Mouse (Mus musculus) frontal cortex, adult (tissue): ENCODE results near the gene Grpel1.

Experiments
- ATAC-seq: cut with Nextera tagmentation; 2 replicates; pipeline ENCODE4 v1.9.2; 2017; ENCODE audit warnings: mild to moderate bottlenecking, moderate library complexity, mixed read lengths; ENCODE audit not compliant: low TSS enrichment

Grpel1 gene

GRCm38 (mm10) chr5:36464709-36465661 is at the start of gene Grpel1:
TSS of gene Grpel1 (plus strand) at chr5:36464998.
- peak; percentile 94 for ATAC-seq

- no peak for ATAC-seq
These were observed 44.9 kb upstream of the Grpel1 start for GRCm38 (mm10) chr5:36419861-36420260.

GRCm38 (mm10) chr5:36422689-36423088 is 42.1 kb upstream of the Grpel1 start:
- no peak for ATAC-seq

- no peak for ATAC-seq
These were observed 40.1 kb upstream of the Grpel1 start for GRCm38 (mm10) chr5:36424676-36425075.

GRCm38 (mm10) chr5:36426404-36426803 is 38.4 kb upstream of the Grpel1 start:
- ATAC-seq: peak; percentile 83

- ATAC-seq: no peak
These were observed 37.0 kb upstream of the Grpel1 start for GRCm38 (mm10) chr5:36427831-36428230.

GRCm38 (mm10) chr5:36429551-36429950 is 35.2 kb upstream of the Grpel1 start:
- ATAC-seq: peak; percentile 65

GRCm38 (mm10) chr5:36431711-36432110 is 33.1 kb upstream of the Grpel1 start:
- no peak for ATAC-seq

GRCm38 (mm10) chr5:36434398-36434967 is 30.3 kb upstream of the Grpel1 start:
- peak; percentile 31; the same call in 1 of the 2 replicates for ATAC-seq

- ATAC-seq: no peak
These were observed 27.9 kb upstream of the Grpel1 start for GRCm38 (mm10) chr5:36436858-36437257.

GRCm38 (mm10) chr5:36440741-36441140 is 24.1 kb upstream of the Grpel1 start:
- ATAC-seq: no peak

- ATAC-seq: no peak
These were observed 20.2 kb upstream of the Grpel1 start for GRCm38 (mm10) chr5:36444611-36445010.

- no peak for ATAC-seq
These were observed 19.8 kb upstream of the Grpel1 start for GRCm38 (mm10) chr5:36445028-36445427.

- ATAC-seq: no peak
These were observed 18.5 kb upstream of the Grpel1 start for GRCm38 (mm10) chr5:36446166-36446890.

GRCm38 (mm10) chr5:36447872-36448271 is 16.9 kb upstream of the Grpel1 start:
- peak; percentile 73 for ATAC-seq

- no peak for ATAC-seq
These were observed 15.0 kb upstream of the Grpel1 start for GRCm38 (mm10) chr5:36449710-36450358.

- no peak for ATAC-seq
These were observed 13.7 kb upstream of the Grpel1 start for GRCm38 (mm10) chr5:36451119-36451518.

- no peak for ATAC-seq
These were observed 12.9 kb upstream of the Grpel1 start for GRCm38 (mm10) chr5:36451872-36452389.

GRCm38 (mm10) chr5:36452821-36453220 is 12.0 kb upstream of the Grpel1 start:
- ATAC-seq: no peak

GRCm38 (mm10) chr5:36457706-36458105 is 7.1 kb upstream of the Grpel1 start:
- ATAC-seq: no peak

GRCm38 (mm10) chr5:36458926-36459325 is 5.9 kb upstream of the Grpel1 start:
- ATAC-seq: no peak

GRCm38 (mm10) chr5:36460712-36461111 is 4.1 kb upstream of the Grpel1 start:
- ATAC-seq: no peak
